Mouse (Mus musculus) hindbrain, embryonic 15.5 days (tissue): ENCODE measurements around the gene Zfpm1. TPM values are rescaled to one million over a fixed set of nuclear protein-coding genes. Genes with fewer than 3 reads are reported as not detected.

ENCODE experiments used
- ATAC-seq: fragments of 200-750 bp; cut with Nextera tagmentation; 2 replicates; pipeline ENCODE4 v1.8.0; 2017; ENCODE audit warnings: low read depth, moderate number of reproducible peaks, moderate TSS enrichment; ENCODE audit not compliant: low FRiP score
- H3K27ac ChIP-seq: fragments of 300-500 bp; sonication (generic); replicated peaks from 2 replicates; pipeline ENCODE4 v1.5.1; 2015; ENCODE audit warnings: mild to moderate bottlenecking, inconsistent platforms
- H3K27me3 ChIP-seq: fragments of 300-500 bp; sonication (generic); 2 replicates; pipeline ENCODE4 v1.6.1; 2015; ENCODE audit warnings: control low read depth, inconsistent platforms
- H3K36me3 ChIP-seq: fragments of 300-500 bp; sonication (generic); 2 replicates; pipeline ENCODE4 v1.6.1; 2015; ENCODE audit warnings: control low read depth, inconsistent platforms
- H3K4me1 ChIP-seq: fragments of 300-500 bp; sonication (generic); replicated peaks from 2 replicates; pipeline ENCODE4 v1.6.1; 2015; ENCODE audit warnings: control low read depth, inconsistent platforms
- H3K4me2 ChIP-seq: fragments of 300-500 bp; sonication (generic); 2 replicates; pipeline ENCODE4 v1.6.1; 2015; ENCODE audit warnings: moderate library complexity, mild to moderate bottlenecking, inconsistent platforms
- H3K4me3 ChIP-seq: fragments of 300-500 bp; sonication (generic); 2 replicates; pipeline ENCODE4 v1.5.1; 2015; ENCODE audit warnings: mild to moderate bottlenecking, inconsistent platforms
- H3K9ac ChIP-seq: fragments of 300-500 bp; sonication (generic); 2 replicates; pipeline ENCODE4 v1.6.1; 2015; ENCODE audit warnings: inconsistent platforms
- H3K9me3 ChIP-seq: fragments of 300-500 bp; sonication (generic); 2 replicates; pipeline ENCODE4 v1.6.1; 2016; ENCODE audit warnings: control low read depth, inconsistent platforms
- WGBS: fragments of 180-500 bp; shearing (Covaris S2); methylation state at CpG from one replicate; pipeline ENCODE4 v1.1.7; 2015; 5-methylcytosine and 5-hydroxymethylcytosine counted together
- polyA plus RNA-seq: library from polyadenylated mRNA; unstranded; fragments of >200 nt; fragmentation: Nextera tagmentation; extraction: Ambion mirVana; gene quantifications from 2 replicates; pipeline ENCODE4 v1.2.1, GENCODE M21; 2015

Gene Zfpm1
- polyA plus RNA-seq, 1 experiment from 2014 or later = 2.3 TPM

DNA sequence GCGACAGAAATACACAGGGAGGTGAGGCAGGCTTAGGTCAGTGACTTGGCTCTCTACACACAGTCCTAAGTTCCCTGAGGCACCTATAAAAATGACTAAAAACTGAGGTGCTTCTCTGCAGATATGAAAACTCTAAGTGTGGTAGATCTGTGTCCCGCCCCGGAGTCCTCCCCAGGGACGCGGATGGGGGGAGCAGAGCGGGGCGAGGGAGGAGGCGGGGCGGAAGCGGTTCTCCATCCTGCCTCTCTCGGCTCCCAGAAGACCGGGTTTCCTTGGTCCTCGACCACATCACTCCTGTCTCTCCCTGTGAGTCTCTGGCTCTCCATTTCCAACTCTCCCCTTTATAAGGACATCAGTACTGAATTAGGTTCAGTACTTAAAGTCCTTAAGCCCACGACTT, 61.8 kb downstream of the Zfpm1 start:
- no peaks in the 10 kb centered on the region for H3K9me3 ChIP-seq
- 2% methylated on average over 14 of the region's 14 CpGs for WGBS
- peaks cover 34% of the 10 kb centered on the region for H3K4me1 ChIP-seq
- H3K9ac ChIP-seq = peak overlapping the region; percentile 3; the same call in 1 of the 2 replicates
- H3K36me3 ChIP-seq = no peaks in the 10 kb centered on the region
- H3K27ac ChIP-seq = no peak overlapping the region
- no peak for ATAC-seq
- H3K27me3 ChIP-seq = peaks cover 27% of the 10 kb centered on the region; the same call in 1 of the 2 replicates
- peak overlapping the region; percentile 23 for H3K4me3 ChIP-seq
- peak overlapping the region; percentile 50 for H3K4me2 ChIP-seq

DNA sequence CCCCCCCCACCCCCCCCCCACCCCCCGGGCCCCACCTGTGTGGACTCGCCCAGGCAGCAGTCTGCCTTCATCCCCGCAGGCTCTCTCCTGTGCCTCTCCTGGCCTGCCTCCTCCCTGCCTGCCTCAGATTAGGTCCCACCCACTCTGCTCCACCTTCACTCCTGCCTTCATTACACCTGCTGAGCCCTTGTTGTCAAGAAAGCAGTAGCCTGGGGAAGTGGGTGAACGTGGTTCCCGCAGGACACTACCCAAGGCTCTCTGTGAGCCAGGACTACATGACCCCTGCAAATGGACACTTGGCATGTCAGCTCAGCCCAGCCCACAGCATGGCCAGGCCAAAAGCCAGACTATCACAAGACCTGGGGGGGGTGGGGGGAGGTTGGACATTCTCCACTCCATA, 62.3 kb downstream of the Zfpm1 start:
- no peaks in the 10 kb centered on the region for H3K36me3 ChIP-seq
- H3K9ac ChIP-seq = no peak overlapping the region
- H3K4me3 ChIP-seq = no peak overlapping the region
- H3K4me1 ChIP-seq = peaks cover 34% of the 10 kb centered on the region
- no peaks in the 10 kb centered on the region for H3K9me3 ChIP-seq
- no peak overlapping the region for H3K27ac ChIP-seq
- H3K27me3 ChIP-seq = peaks cover 27% of the 10 kb centered on the region; the same call in 1 of the 2 replicates
- 10% methylated on average over 2 of the region's 5 CpGs for WGBS
- ATAC-seq = no peak
- no peak overlapping the region for H3K4me2 ChIP-seq

DNA sequence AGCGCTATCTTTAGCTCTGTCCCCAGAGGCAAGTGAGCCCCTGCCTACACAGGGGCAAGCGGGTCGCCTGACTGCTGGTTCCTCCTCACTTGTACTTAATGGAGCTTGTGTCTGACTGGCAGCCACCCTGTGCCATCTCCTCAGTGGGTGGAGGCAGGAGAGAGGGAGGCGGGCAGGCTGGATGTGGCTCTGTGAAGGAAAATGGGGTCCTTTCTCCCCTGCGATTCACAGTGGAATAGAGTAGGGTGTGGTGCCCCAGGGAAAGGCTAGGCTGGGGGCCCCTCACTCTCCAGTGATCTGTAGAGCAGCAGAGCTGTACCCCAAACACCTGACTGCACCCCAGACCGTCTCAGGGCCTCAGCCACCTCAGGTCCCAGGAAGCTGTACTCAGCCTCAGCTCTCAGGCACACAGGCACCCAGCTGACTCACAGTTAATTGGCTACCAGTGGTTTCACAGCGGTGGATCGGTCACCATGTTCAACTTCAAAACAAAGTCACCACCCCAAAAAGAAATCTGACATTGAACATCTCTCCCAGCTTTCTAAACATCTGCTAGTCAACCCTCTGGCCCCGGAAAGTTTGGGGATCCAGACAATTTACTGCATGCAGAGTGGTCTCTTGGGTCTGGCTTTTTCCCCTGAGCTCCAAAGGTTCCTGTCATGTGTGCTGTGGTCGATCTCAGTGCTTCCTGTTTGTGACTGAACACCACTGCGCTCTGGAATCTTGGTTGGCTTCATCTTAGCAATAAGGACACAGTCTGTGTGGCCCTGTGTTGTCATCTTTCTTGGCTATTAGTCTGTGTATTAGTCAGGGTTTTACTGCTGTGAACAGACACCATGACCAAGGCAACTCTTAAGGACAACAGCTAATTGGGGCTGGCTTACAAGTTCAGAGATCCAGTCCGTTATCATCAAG, 63.5 kb downstream of the Zfpm1 start:
- 54% methylated on average over 12 of the region's 12 CpGs for WGBS
- peak; percentile 7; the same call in 1 of the 2 replicates for ATAC-seq
- Histone ChIP-seq H3K9ac (no peak overlapping the region), H3K4me2 (no peak overlapping the region), H3K27me3 (peaks cover 27% of the 10 kb centered on the region; the same call in 1 of the 2 replicates), H3K4me3 (no peak overlapping the region), H3K36me3 (no peaks in the 10 kb centered on the region), H3K9me3 (no peaks in the 10 kb centered on the region), H3K4me1 (peaks cover 35% of the 10 kb centered on the region), H3K27ac (no peak overlapping the region)

DNA sequence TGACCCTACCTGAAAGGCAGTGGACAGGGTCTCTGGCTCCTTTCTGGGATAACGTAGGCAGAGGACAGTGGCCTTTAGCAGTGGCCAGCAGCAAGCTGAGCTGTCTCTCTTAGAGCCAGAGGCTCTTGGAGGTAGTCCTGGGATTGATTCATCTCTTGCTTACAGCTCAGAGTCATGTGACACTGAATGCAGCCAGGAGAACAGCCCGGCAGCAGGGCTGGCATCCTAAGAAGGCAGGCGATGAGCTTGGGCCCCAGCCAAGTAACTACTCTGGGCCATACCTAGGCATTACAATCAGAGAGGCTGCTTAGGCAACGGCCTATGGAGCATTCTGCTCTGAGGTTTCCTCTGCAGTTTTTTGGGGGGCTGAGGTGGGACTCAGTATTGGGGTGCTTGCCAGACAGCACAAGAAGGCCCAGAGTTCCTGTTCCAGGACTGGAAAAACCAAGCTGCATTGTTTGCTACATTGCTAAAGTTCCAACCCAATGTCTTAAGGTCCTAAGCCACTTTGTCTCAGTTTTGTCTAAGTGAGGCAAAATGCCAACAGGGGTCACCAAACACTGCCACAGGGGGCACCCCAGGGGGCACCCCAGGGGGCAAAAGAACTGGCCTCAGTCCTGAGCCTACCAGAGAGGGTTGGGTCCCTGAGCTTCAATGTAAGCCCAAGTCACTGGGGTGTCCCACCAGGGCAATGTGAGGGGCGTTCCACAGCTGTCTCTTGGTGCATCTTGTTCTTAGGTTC, 66.0 kb downstream of the Zfpm1 start:
- Histone ChIP-seq H3K9me3 (no peaks in the 10 kb centered on the region), H3K4me2 (no peak overlapping the region), H3K27me3 (peaks cover 14% of the 10 kb centered on the region; the same call in 1 of the 2 replicates), H3K27ac (no peak overlapping the region), H3K4me1 (peaks cover 32% of the 10 kb centered on the region), H3K4me3 (no peak overlapping the region), H3K36me3 (no peaks in the 10 kb centered on the region), H3K9ac (no peak overlapping the region)
- ATAC-seq = peak; percentile 34; the same call in 1 of the 2 replicates
- WGBS = 60% methylated on average over 5 of the region's 5 CpGs

DNA sequence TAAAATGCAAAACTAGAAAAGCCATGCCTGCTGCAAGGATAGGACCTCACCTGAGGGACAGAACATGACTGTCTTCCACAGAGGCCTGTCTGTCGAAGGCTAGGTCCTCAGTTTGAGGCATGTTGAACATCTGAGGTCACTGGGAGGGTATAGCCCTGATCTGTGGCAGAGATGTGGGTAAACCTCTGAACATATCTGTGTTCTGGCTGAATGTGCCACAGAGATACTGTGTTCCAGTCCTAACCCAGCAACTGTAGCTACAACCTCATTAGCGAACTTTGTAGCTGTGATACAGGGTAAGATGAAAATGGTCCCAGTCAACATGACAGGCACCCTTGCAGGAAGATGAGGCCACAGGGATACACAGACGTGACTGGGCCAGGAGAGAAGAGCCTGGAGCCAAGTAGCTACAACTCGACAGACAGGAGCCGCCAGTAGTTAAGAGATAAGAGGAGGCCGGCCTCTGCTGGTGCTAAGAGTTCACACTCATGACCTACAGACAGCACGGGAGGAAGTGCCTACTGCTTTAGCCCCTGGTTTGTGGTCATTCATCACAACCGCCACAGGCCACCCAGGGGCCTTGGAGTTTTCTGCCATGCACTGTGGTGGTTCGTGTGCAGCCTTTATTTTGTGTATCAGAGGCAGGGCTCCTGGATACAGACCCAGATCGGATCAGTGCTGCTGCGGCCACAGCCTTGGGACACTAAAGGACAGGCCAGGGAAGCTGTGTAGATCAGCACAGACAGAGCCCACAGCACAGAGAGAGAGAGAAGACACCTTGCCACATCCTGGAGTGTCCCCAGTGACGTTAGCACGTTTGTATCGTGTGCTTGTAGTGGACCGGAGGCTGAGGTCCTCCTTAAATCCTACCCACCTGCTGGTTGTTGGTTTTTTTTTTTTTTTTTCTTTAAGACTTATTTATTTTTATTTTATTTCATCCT, 67.7 kb downstream of the Zfpm1 start:
- no peak for ATAC-seq
- no peak overlapping the region for H3K27ac ChIP-seq
- H3K27me3 ChIP-seq = peaks cover 6% of the 10 kb centered on the region; the same call in 1 of the 2 replicates
- no peak overlapping the region for H3K9ac ChIP-seq
- 50% methylated on average over 15 of the region's 15 CpGs for WGBS
- no peak overlapping the region for H3K4me3 ChIP-seq
- H3K36me3 ChIP-seq = no peaks in the 10 kb centered on the region
- no peak overlapping the region for H3K4me2 ChIP-seq
- H3K9me3 ChIP-seq = no peaks in the 10 kb centered on the region
- peaks cover 18% of the 10 kb centered on the region for H3K4me1 ChIP-seq

DNA sequence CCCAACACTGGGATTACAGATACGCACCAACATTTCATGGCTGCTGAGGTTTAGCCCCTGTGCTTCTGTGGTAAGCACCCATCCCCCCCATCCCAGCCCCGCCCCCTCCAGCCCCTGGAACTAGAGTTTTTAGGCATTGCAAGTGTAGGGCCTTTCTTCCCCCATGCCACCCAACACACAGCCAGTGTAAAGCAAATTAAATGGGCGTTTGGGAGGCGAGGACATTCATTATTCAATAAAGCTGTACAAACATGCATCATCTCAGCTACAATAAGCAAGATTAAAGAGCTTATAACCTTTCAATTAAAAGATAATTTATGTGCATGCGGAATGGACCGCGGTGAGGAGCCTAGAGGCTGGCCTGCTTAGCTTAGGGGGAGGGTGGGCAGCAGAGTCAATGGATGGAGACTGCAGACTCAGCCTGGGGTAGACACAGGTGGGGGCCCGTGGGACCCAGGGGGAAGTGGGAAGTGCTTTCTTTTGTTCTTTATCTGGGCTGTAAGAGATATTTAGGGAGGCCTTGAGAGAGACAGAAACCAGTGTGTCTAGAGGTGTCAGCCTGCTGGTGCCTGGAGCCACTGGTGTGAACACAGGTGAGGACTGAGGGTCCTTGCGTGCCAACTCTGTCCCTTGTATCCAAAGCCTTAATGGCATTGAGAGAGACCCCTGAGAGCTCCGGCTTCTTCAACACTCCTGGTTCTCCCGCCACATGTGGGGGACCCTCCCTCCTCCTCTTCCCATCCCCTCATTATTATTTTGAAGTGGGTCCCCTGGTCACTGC, 68.6 kb downstream of the Zfpm1 start:
- no peak overlapping the region for H3K9ac ChIP-seq
- H3K4me2 ChIP-seq = no peak overlapping the region
- H3K4me3 ChIP-seq = no peak overlapping the region
- ATAC-seq = 0 out of 2 replicates have a peak, but pooled peaks have one; percentile 47
- no peaks in the 10 kb centered on the region for H3K27me3 ChIP-seq
- no peak overlapping the region for H3K27ac ChIP-seq
- peaks cover 13% of the 10 kb centered on the region for H3K4me1 ChIP-seq
- H3K36me3 ChIP-seq = no peaks in the 10 kb centered on the region
- WGBS = 34% methylated on average over 11 of the region's 11 CpGs
- no peaks in the 10 kb centered on the region for H3K9me3 ChIP-seq

DNA sequence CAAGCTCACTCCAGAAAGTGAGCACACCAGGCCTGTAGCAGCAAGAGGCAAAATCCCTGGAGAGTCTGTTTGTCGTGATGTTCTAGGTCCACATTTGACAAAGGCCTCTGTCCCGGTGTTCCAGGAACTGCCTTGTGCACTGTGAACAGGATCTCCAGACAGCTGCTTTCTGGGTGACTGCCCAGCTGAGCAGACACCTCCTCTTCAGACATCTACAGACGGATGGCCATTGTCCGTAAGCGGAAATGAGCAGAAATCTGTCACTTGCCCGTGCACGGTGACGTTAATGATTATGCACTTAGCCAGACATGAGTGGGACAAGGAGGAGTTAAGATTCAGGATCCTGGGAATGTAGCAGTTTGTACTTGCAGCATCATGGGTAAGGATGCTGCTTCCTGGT, 72.2 kb downstream of the Zfpm1 start:
- Histone ChIP-seq H3K9ac (no peak overlapping the region), H3K4me2 (no peak overlapping the region), H3K9me3 (no peaks in the 10 kb centered on the region), H3K36me3 (no peaks in the 10 kb centered on the region), H3K4me1 (peaks cover 4% of the 10 kb centered on the region), H3K4me3 (no peak overlapping the region), H3K27ac (no peak overlapping the region), H3K27me3 (no peaks in the 10 kb centered on the region)
- no peak for ATAC-seq
- 67% methylated on average over 8 of the region's 8 CpGs for WGBS

DNA sequence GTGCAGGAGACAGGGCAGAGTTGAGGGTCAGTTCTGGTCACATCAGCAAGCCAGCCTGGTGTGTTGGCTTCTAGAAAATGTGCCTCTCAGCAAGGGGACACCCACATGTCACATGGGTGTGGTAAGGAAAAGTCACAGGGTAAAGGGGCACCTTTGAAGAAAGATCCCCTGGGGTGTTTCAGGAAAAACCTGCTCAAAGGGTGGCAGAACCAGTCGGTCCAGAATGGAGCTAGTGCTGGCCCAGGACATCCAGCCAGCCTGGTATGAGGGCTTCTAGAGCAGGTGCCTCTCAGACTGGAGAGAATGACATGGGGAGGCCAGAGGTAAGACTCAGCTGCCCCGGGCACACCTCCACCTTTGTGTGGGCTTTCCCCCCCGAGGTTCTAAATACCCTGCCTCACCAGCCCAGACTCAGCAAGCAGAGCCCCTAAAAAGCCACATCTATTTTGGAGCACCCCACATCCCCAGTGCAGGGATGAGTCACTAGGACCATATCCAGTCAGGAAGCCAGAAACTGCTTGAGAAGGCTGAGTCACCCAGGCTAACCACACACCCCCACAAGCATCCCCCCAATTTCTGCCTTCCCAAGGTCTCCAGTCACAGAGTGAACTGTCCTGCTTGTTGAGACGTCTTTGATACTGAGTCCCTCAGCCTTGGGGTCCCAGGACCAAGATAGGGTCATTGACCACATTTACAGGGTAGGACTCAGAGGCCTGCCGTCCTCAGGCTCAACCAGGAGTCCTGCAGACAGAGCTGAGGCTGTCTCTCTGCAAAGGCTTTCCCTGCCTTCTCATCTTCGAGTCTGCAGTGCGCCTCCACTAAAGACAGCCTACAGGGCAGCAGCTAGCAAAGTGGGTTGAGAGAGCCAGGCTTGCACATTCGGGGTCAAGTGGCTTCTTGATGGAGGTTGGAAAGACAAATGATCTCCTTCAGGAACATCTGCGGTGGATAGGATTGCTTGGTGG, 74.0 kb downstream of the Zfpm1 start:
- no peak overlapping the region for H3K27ac ChIP-seq
- H3K4me2 ChIP-seq = no peak overlapping the region
- H3K36me3 ChIP-seq = no peaks in the 10 kb centered on the region
- no peaks in the 10 kb centered on the region for H3K27me3 ChIP-seq
- no peak overlapping the region for H3K4me3 ChIP-seq
- H3K4me1 ChIP-seq = no peaks in the 10 kb centered on the region
- ATAC-seq = no peak
- WGBS = 71% methylated on average over 9 of the region's 9 CpGs
- no peak overlapping the region for H3K9ac ChIP-seq
- H3K9me3 ChIP-seq = no peaks in the 10 kb centered on the region

DNA sequence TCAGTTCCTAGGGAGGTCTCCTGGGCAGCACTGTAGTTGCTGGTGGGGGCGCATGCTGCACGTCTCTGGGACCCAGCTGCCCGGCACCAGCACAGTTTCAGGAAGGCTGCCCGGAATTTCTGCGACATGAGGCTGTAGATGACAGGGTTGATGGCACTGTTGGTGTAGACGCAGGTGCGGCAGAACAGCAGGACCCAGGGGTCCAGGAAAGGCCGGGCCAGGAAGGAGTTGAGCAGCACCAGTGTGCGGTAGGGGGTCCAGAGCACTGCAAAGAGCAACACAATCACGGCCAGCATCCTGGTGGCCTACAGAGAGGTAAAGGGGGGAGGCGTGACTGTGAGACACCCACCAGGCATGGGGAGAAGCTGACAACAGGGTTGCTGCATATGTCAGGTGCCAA, 75.3 kb downstream of the Zfpm1 start:
- no peaks in the 10 kb centered on the region for H3K27me3 ChIP-seq
- no peak overlapping the region for H3K9ac ChIP-seq
- ATAC-seq = no peak
- H3K4me2 ChIP-seq = no peak overlapping the region
- H3K4me1 ChIP-seq = no peaks in the 10 kb centered on the region
- no peak overlapping the region for H3K4me3 ChIP-seq
- H3K9me3 ChIP-seq = no peaks in the 10 kb centered on the region
- no peak overlapping the region for H3K27ac ChIP-seq
- H3K36me3 ChIP-seq = no peaks in the 10 kb centered on the region
- WGBS = 51% methylated on average over 11 of the region's 11 CpGs

DNA sequence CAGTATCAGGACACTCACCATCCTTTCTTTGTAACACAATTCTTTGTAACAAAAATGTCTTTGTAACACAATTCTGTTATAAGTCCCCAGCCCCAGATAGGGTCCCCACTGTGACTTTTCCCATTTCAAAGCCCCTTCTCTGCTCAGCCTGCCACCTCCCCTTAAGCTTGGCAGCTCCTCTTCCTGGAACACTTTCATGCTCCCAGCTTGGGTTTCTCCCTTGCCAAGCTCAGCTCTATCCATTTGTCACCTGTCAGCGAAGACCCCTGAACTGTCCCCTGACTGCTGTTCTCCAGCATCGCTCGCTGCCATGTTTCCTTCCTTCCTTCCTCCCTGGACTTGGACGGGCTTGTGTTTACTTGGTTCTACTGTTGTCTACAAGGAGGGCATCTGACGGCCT, 75.7 kb downstream of the Zfpm1 start:
- WGBS = 75% methylated on average over 5 of the region's 5 CpGs
- Histone ChIP-seq H3K4me1 (no peaks in the 10 kb centered on the region), H3K4me3 (no peak overlapping the region), H3K27me3 (no peaks in the 10 kb centered on the region), H3K9me3 (no peaks in the 10 kb centered on the region), H3K9ac (no peak overlapping the region), H3K36me3 (no peaks in the 10 kb centered on the region), H3K4me2 (no peak overlapping the region), H3K27ac (no peak overlapping the region)
- no peak for ATAC-seq
